ENCODE assay signal across 7 mouse cellular contexts in genomic region chr3:110880472-110880871, GRCm38 (mm10).
A peak's percentile ranks its signal among the peaks of the same experiment; 100 is the strongest.
DNase-seq lines count a peak whose midpoint lies in the region; ATAC-seq and TF ChIP-seq lines count a peak whose summit lies in the region.
"Not testable (repeated sequence)": the region's sequence is repeated elsewhere in the genome, so short reads cannot be mapped to it uniquely, and the experiment has no call there.

No protein-coding gene starts in this region.

- not testable (repeated sequence) for H3K4me1 ChIP-seq in heart, embryonic 10.5 days; heart, embryonic 15.5 days (replicated peaks); heart, postnatal 0 days (ENCODE audit: control insufficient read depth, insufficient read depth); stomach, embryonic 15.5 days

- ATAC-seq in heart, embryonic 15.5 days (replicated peaks; ENCODE audit: insufficient number of reproducible peaks, insufficient read depth, low FRiP score, low read depth): peak; percentile 74; the same call in 1 of the 2 replicates
- ATAC-seq in heart, postnatal 0 days (ENCODE audit: insufficient read depth, low read depth): peak; percentile 55; the same call in 1 of the 2 replicates
- ATAC-seq in stomach, embryonic 15.5 days (ENCODE audit: insufficient read depth, low FRiP score, low read depth): peak; percentile 53; the same call in 1 of the 2 replicates

- H3K9ac ChIP-seq in heart, embryonic 15.5 days; heart, postnatal 0 days (replicated peaks; ENCODE audit: low read depth, low read length); stomach, embryonic 15.5 days: not testable (repeated sequence)

- not testable (repeated sequence) for TF ChIP-seq EP300 in heart, postnatal 0 days (IDR thresholded peaks at IDR 0.05; ENCODE audit: low read depth)

- H3K4me2 ChIP-seq in heart, embryonic 15.5 days; heart, postnatal 0 days (ENCODE audit: low read depth, low read length); stomach, embryonic 15.5 days: not testable (repeated sequence)

- DNase-seq in ES-CJ7 (ENCODE audit: low read depth, low spot score): peak; percentile 2
- DNase-seq in adrenal gland, postnatal 10 days: peak; percentile 1
- DNase-seq in heart, embryonic 10.5 days (ENCODE audit: low spot score): not testable (repeated sequence)
- DNase-seq in heart, postnatal 0 days (ENCODE audit: low spot score): peak; percentile 9
- peak; percentile 6 for DNase-seq in heart, postnatal 4 days

- H3K27ac ChIP-seq in heart, embryonic 10.5 days: 0 out of 2 replicates have a peak overlapping the region, but pooled peaks have one; percentile 38
- H3K27ac ChIP-seq in heart, embryonic 15.5 days; heart, postnatal 0 days (ENCODE audit: low read depth); stomach, embryonic 15.5 days: not testable (repeated sequence)

- not testable (repeated sequence) for H3K27me3 ChIP-seq in heart, embryonic 10.5 days (ENCODE audit: insufficient read depth, poor library complexity, severe bottlenecking); heart, embryonic 15.5 days; heart, postnatal 0 days (ENCODE audit: control insufficient read depth, insufficient read depth, low read length); stomach, embryonic 15.5 days (replicated peaks)

- H3K9me3 ChIP-seq in heart, embryonic 10.5 days; heart, embryonic 15.5 days (replicated peaks); heart, postnatal 0 days (replicated peaks; ENCODE audit: control insufficient read depth, low read length); stomach, embryonic 15.5 days: not testable (repeated sequence)

- not testable (repeated sequence) for TF ChIP-seq CTCF in heart, postnatal 0 days (IDR thresholded peaks at IDR 0.05; ENCODE audit: low read depth)

- WGBS in heart, embryonic 10.5 days: 51% methylated on average over 2 of the region's 2 CpGs
- WGBS in heart, embryonic 15.5 days: 39% methylated on average over 2 of the region's 2 CpGs
- 35% methylated on average over 2 of the region's 2 CpGs for WGBS in heart, postnatal 0 days
- 40% methylated on average over 2 of the region's 2 CpGs for WGBS in stomach, embryonic 15.5 days

- H3K36me3 ChIP-seq in heart, embryonic 10.5 days; heart, embryonic 15.5 days; heart, postnatal 0 days (replicated peaks; ENCODE audit: control insufficient read depth, insufficient read depth, low read length); stomach, embryonic 15.5 days: not testable (repeated sequence)

- not testable (repeated sequence) for H3K4me3 ChIP-seq in heart, embryonic 10.5 days; heart, embryonic 15.5 days; heart, postnatal 0 days (ENCODE audit: low read depth, low read length); stomach, embryonic 15.5 days (replicated peaks)
